Mouse (Mus musculus) heart, embryonic 10.5 days (tissue): ENCODE measurements around the gene Tnk1. TPM values are rescaled to one million over a fixed set of nuclear protein-coding genes. Genes with fewer than 3 reads are reported as not detected.

Source experiments
- DNase-seq: peaks from one replicate; pipeline ENCODE4 v3.0.0-alpha.2; 2017; ENCODE audit warnings: low spot score
- H3K27ac ChIP-seq: fragments of 300-500 bp; sonication (generic); 2 replicates; pipeline ENCODE4 v1.5.1; 2016; ENCODE audit warnings: mild to moderate bottlenecking
- H3K27me3 ChIP-seq: fragments of 300-500 bp; sonication (generic); 2 replicates; pipeline ENCODE4 v1.6.1; 2016; ENCODE audit warnings: mild to moderate bottlenecking; ENCODE audit not compliant: poor library complexity, insufficient read depth, severe bottlenecking
- H3K36me3 ChIP-seq: fragments of 300-500 bp; sonication (generic); 2 replicates; pipeline ENCODE4 v1.6.1; 2016; ENCODE audit warnings: mild to moderate bottlenecking, moderate library complexity
- H3K4me1 ChIP-seq: fragments of 300-500 bp; sonication (generic); 2 replicates; pipeline ENCODE4 v1.6.1; 2016; ENCODE audit warnings: mild to moderate bottlenecking
- H3K4me3 ChIP-seq: fragments of 300-500 bp; sonication (generic); 2 replicates; pipeline ENCODE4 v1.5.1; 2016; ENCODE audit warnings: mild to moderate bottlenecking, moderate library complexity
- H3K9me3 ChIP-seq: fragments of 300-500 bp; sonication (generic); 2 replicates; pipeline ENCODE4 v1.6.1; 2016; ENCODE audit warnings: mild to moderate bottlenecking, moderate library complexity
- WGBS: fragments of 180-500 bp; shearing (Covaris S2); methylation state at CpG from one replicate; pipeline ENCODE4 v1.1.7; 2016; 5-methylcytosine and 5-hydroxymethylcytosine counted together
- polyA plus RNA-seq: library from polyadenylated mRNA; unstranded; fragments of >200 nt; fragmentation: Nextera tagmentation; extraction: Ambion mirVana; gene quantifications from 2 replicates; pipeline ENCODE4 v1.2.1, GENCODE M21; 2016

Gene Tnk1
- 0.28 and 1.2 TPM in 2 replicates for polyA plus RNA-seq

- 19% methylated on average over 30 of the region's 30 CpGs for WGBS
- H3K4me3 ChIP-seq = 0 out of 2 replicates have a peak within 1 kb of the TSS, but pooled peaks have one; percentile 6
- H3K4me1 ChIP-seq = peaks cover 22% of the 10 kb centered on the region
- peaks cover 38% of the 10 kb centered on the region for H3K27me3 ChIP-seq
- no peaks in the 10 kb centered on the region for H3K9me3 ChIP-seq
- no peaks in the 10 kb centered on the region for H3K36me3 ChIP-seq
- no peak within 1 kb of the TSS for H3K27ac ChIP-seq
- no peak for DNase-seq
Observed at GRCm38 (mm10) chr11:69858113-69858998, at the start of gene Tnk1. Gene Tnk1, minus strand, starts transcription at chr11:69858730.

- Histone ChIP-seq H3K36me3 (peaks cover 61% of the 10 kb centered on the region), H3K4me1 (peaks cover 28% of the 10 kb centered on the region), H3K9me3 (no peaks in the 10 kb centered on the region), H3K27ac (no peak overlapping the region), H3K27me3 (no peaks in the 10 kb centered on the region), H3K4me3 (no peak overlapping the region)
- no peak for DNase-seq
- 94% methylated on average over 9 of the region's 9 CpGs for WGBS
Observed at GRCm38 (mm10) chr11:69904311-69904710, 45.8 kb upstream of the Tnk1 start.

GRCm38 (mm10) chr11:69902972-69903371 lies 44.4 kb upstream of the Tnk1 start:
- Histone ChIP-seq H3K4me3 (peak overlapping the region; percentile 96), H3K9me3 (no peaks in the 10 kb centered on the region), H3K27ac (0 out of 2 replicates have a peak overlapping the region, but pooled peaks have one; percentile 8), H3K27me3 (no peaks in the 10 kb centered on the region), H3K4me1 (peaks cover 42% of the 10 kb centered on the region), H3K36me3 (peaks cover 48% of the 10 kb centered on the region)
- 91% methylated on average over 13 of the region's 13 CpGs for WGBS
- DNase-seq = no peak

GRCm38 (mm10) chr11:69901993-69902392 lies 43.5 kb upstream of the Tnk1 start:
- Histone ChIP-seq H3K4me3 (peak overlapping the region; percentile 96), H3K4me1 (peaks cover 48% of the 10 kb centered on the region), H3K36me3 (peaks cover 38% of the 10 kb centered on the region), H3K27ac (peak overlapping the region; percentile 99), H3K9me3 (no peaks in the 10 kb centered on the region), H3K27me3 (no peaks in the 10 kb centered on the region)
- WGBS = 1% methylated on average over 39 of the region's 39 CpGs
- no peak for DNase-seq

- H3K27me3 ChIP-seq = no peaks in the 10 kb centered on the region
- peaks cover 33% of the 10 kb centered on the region for H3K36me3 ChIP-seq
- DNase-seq = peak; percentile 99
- H3K4me3 ChIP-seq = peak overlapping the region; percentile 96
- no peaks in the 10 kb centered on the region for H3K9me3 ChIP-seq
- peaks cover 48% of the 10 kb centered on the region for H3K4me1 ChIP-seq
- WGBS = under 1% methylated on average over 42 of the region's 42 CpGs
- H3K27ac ChIP-seq = peak overlapping the region; percentile 99
Observed at GRCm38 (mm10) chr11:69901406-69901846, 42.9 kb upstream of the Tnk1 start.

- DNase-seq = peak; percentile 97
- H3K9me3 ChIP-seq = no peaks in the 10 kb centered on the region
- H3K36me3 ChIP-seq = peaks cover 26% of the 10 kb centered on the region
- WGBS = under 1% methylated on average over 38 of the region's 38 CpGs
- peaks cover 48% of the 10 kb centered on the region for H3K4me1 ChIP-seq
- H3K4me3 ChIP-seq = peak within 1 kb of the TSS; percentile 96
- no peaks in the 10 kb centered on the region for H3K27me3 ChIP-seq
- H3K27ac ChIP-seq = peak within 1 kb of the TSS; percentile 99
Observed at GRCm38 (mm10) chr11:69900471-69901405, 42.2 kb upstream of the Tnk1 start, which contains the start of the genes 2810408A11Rik and Neurl4. Gene 2810408A11Rik, minus strand, starts transcription at chr11:69900987. Gene Neurl4, plus strand, starts transcription at chr11:69901072.

- WGBS = 23% methylated on average over 4 of the region's 4 CpGs
- no peak for DNase-seq
- H3K27ac ChIP-seq = peak overlapping the region; percentile 99
Observed at GRCm38 (mm10) chr11:69899870-69900269, 41.3 kb upstream of the Tnk1 start.

GRCm38 (mm10) chr11:69895291-69895690 lies 36.8 kb upstream of the Tnk1 start, which contains the start of gene Acap1:
Gene Acap1, minus strand, starts transcription at chr11:69895539.
- H3K27ac ChIP-seq = peak within 1 kb of the TSS; percentile 36; the same call in 1 of the 2 replicates
- no peaks in the 10 kb centered on the region for H3K36me3 ChIP-seq
- DNase-seq = no peak
- H3K4me3 ChIP-seq = no peak within 1 kb of the TSS
- H3K9me3 ChIP-seq = no peaks in the 10 kb centered on the region
- peaks cover 42% of the 10 kb centered on the region for H3K4me1 ChIP-seq
- H3K27me3 ChIP-seq = no peaks in the 10 kb centered on the region
- WGBS = 67% methylated on average over 4 of the region's 4 CpGs

More at GRCm38 (mm10) chr11:69899870-69900269, 41.3 kb upstream of the Tnk1 start:
- Histone ChIP-seq H3K36me3 (peaks cover 17% of the 10 kb centered on the region), H3K4me3 (peak overlapping the region; percentile 96), H3K27me3 (no peaks in the 10 kb centered on the region), H3K9me3 (no peaks in the 10 kb centered on the region), H3K4me1 (peaks cover 51% of the 10 kb centered on the region)

GRCm38 (mm10) chr11:69894671-69895070 lies 36.1 kb upstream of the Tnk1 start:
- WGBS = 74% methylated on average over 5 of the region's 5 CpGs

GRCm38 (mm10) chr11:69891482-69891881 lies 33.0 kb upstream of the Tnk1 start:
- Histone ChIP-seq H3K9me3 (no peaks in the 10 kb centered on the region), H3K36me3 (0 out of 2 replicates have a peak, but pooled peaks cover 2% of the 10 kb centered on the region), H3K27ac (peak overlapping the region; percentile 78; the same call in 1 of the 2 replicates), H3K27me3 (no peaks in the 10 kb centered on the region), H3K4me1 (peaks cover 37% of the 10 kb centered on the region; the same call in 1 of the 2 replicates), H3K4me3 (no peak overlapping the region)
- DNase-seq = no peak
- WGBS = 44% methylated on average over 4 of the region's 4 CpGs

More at GRCm38 (mm10) chr11:69894671-69895070, 36.1 kb upstream of the Tnk1 start:
- Histone ChIP-seq H3K9me3 (no peaks in the 10 kb centered on the region), H3K36me3 (no peaks in the 10 kb centered on the region), H3K27ac (no peak overlapping the region), H3K4me1 (peaks cover 43% of the 10 kb centered on the region), H3K27me3 (no peaks in the 10 kb centered on the region), H3K4me3 (no peak overlapping the region)
- no peak for DNase-seq

GRCm38 (mm10) chr11:69886907-69887635 lies 28.5 kb upstream of the Tnk1 start:
- H3K36me3 ChIP-seq = 0 out of 2 replicates have a peak, but pooled peaks cover 2% of the 10 kb centered on the region
- H3K4me3 ChIP-seq = no peak overlapping the region
- H3K4me1 ChIP-seq = peaks cover 54% of the 10 kb centered on the region
- 52% methylated on average over 8 of the region's 8 CpGs for WGBS
- H3K27ac ChIP-seq = peak overlapping the region; percentile 65; the same call in 1 of the 2 replicates
- no peaks in the 10 kb centered on the region for H3K9me3 ChIP-seq
- DNase-seq = peak; percentile 87
- no peaks in the 10 kb centered on the region for H3K27me3 ChIP-seq
